Mouse (Mus musculus) brain, embryonic 18.5 days (tissue): Measurements from ENCODE around the gene 4933428M09Rik.
"Not testable (repeated sequence)": the region's sequence is repeated elsewhere in the genome, so short reads cannot be mapped to it uniquely, and the experiment has no call there.

Source experiments
- DNase-seq: peaks from one replicate; pipeline ENCODE4 v3.0.0-alpha.2; 2012; ENCODE audit warnings: low read depth, low spot score

4933428M09Rik gene

GRCm38 (mm10) chrX:139178928-139179327, at the start of gene 4933428M09Rik:
Gene 4933428M09Rik (plus strand): TSS chrX:139179228.
- DNase-seq = no peak

- no peak for DNase-seq
These were observed 45.0 kb upstream of the 4933428M09Rik start for GRCm38 (mm10) chrX:139134031-139134430.

- DNase-seq = not testable (repeated sequence)
These were observed 12.5 kb downstream of the 4933428M09Rik start for GRCm38 (mm10) chrX:139191506-139191905.

GRCm38 (mm10) chrX:139194572-139195279, 15.7 kb downstream of the 4933428M09Rik start:
- DNase-seq = no peak

- DNase-seq = not testable (repeated sequence)
These were observed 30.3 kb downstream of the 4933428M09Rik start for GRCm38 (mm10) chrX:139209191-139209828.

- no peak for DNase-seq
These were observed 30.8 kb downstream of the 4933428M09Rik start, which contains the start of gene Mum1l1 for GRCm38 (mm10) chrX:139209829-139210225. Gene Mum1l1 (plus strand): TSS chrX:139210042.

- no peak for DNase-seq
These were observed 35.7 kb downstream of the 4933428M09Rik start for GRCm38 (mm10) chrX:139214765-139215164.

- DNase-seq = no peak
These were observed 37.4 kb downstream of the 4933428M09Rik start for GRCm38 (mm10) chrX:139216409-139216808.

- DNase-seq = peak; percentile 50
These were observed 38.1 kb downstream of the 4933428M09Rik start for GRCm38 (mm10) chrX:139216991-139217593.

- no peak for DNase-seq
These were observed 38.7 kb downstream of the 4933428M09Rik start for GRCm38 (mm10) chrX:139217776-139218175.

GRCm38 (mm10) chrX:139219017-139219416, 40.0 kb downstream of the 4933428M09Rik start:
- no peak for DNase-seq

- DNase-seq = no peak
These were observed 41.8 kb downstream of the 4933428M09Rik start for GRCm38 (mm10) chrX:139220830-139221229.

- no peak for DNase-seq
These were observed 42.9 kb downstream of the 4933428M09Rik start for GRCm38 (mm10) chrX:139221893-139222292.
